In genomic region chr13:70963384-70963783, GRCm38 (mm10) we compare ENCODE assay signal across 14 mouse cellular contexts.
DNase-seq lines count a peak whose midpoint lies in the region; ATAC-seq and TF ChIP-seq lines count a peak whose summit lies in the region.
"Had no signal": no experiment of that assay in that cellular context is flagged by ENCODE, and none has a peak within 500 bp of the region (broad histone marks: within the 10 kb centered on the region; RNA-seq: fewer than 3 reads in every experiment).

No protein-coding gene starts in this region.

- peak; percentile 13 for DNase-seq in adrenal gland, postnatal 14 days
- DNase-seq in adrenal gland, postnatal 10 days: no peak
- peak; percentile 11 for DNase-seq in kidney, postnatal 0 days (ENCODE audit: low spot score)
- no peak for DNase-seq in kidney, adult 9 months
- peak; percentile 8 for DNase-seq in midbrain, embryonic 14.5 days
- DNase-seq in midbrain, embryonic 11.5 days (ENCODE audit: low spot score, missing footprints): no peak
- no peak for DNase-seq in liver, postnatal 0 days
- DNase-seq in thymus, postnatal 14 days: no peak
- DNase-seq: adrenal gland, postnatal 36 days; cerebellum, postnatal 36 days; kidney, adult 8-10 months had no signal

- H3K9ac ChIP-seq in kidney, postnatal 0 days (ENCODE audit: low read depth, low read length): no peak overlapping the region
- no peak overlapping the region for H3K9ac ChIP-seq in midbrain, embryonic 14.5 days (replicated peaks; ENCODE audit: low read length)
- H3K9ac ChIP-seq in midbrain, embryonic 11.5 days (ENCODE audit: low read length): no peak overlapping the region
- H3K9ac ChIP-seq in liver, postnatal 0 days (replicated peaks): no peak overlapping the region
- H3K9ac ChIP-seq: forebrain, embryonic 13.5 days; limb, embryonic 12.5 days had no signal

- peak; percentile 76 for TF ChIP-seq CTCF in kidney, postnatal 0 days (IDR thresholded peaks at IDR 0.05; ENCODE audit: low read depth)
- TF ChIP-seq CTCF in liver, postnatal 0 days (IDR thresholded peaks at IDR 0.05; ENCODE audit: low read depth): peak; percentile 51

- H3K27ac ChIP-seq in kidney, postnatal 0 days: no peak overlapping the region
- H3K27ac ChIP-seq in midbrain, embryonic 14.5 days (replicated peaks; ENCODE audit: low read depth, low read length): no peak overlapping the region
- H3K27ac ChIP-seq in midbrain, embryonic 11.5 days (ENCODE audit: low read depth, low read length): no peak overlapping the region
- H3K27ac ChIP-seq in liver, postnatal 0 days (ENCODE audit: low read depth): no peak overlapping the region
- H3K27ac ChIP-seq: forebrain, embryonic 13.5 days; limb, embryonic 12.5 days had no signal

- no peaks in the 10 kb centered on the region for H3K27me3 ChIP-seq in kidney, postnatal 0 days (ENCODE audit: insufficient read depth, low read length)
- no peaks in the 10 kb centered on the region for H3K27me3 ChIP-seq in midbrain, embryonic 14.5 days (ENCODE audit: control insufficient read depth, insufficient read depth, low read length)
- H3K27me3 ChIP-seq in midbrain, embryonic 11.5 days (ENCODE audit: control insufficient read depth, insufficient read depth, low read length): no peaks in the 10 kb centered on the region
- no peaks in the 10 kb centered on the region for H3K27me3 ChIP-seq in liver, postnatal 0 days (ENCODE audit: insufficient read depth, low read length)
- H3K27me3 ChIP-seq: forebrain, embryonic 13.5 days; megakaryocyte, embryonic 14.5 days had no signal

- whole genome bisulfite sequencing in kidney, postnatal 0 days: 72% methylated on average over 2 of the region's 2 CpGs
- WGBS in midbrain, embryonic 14.5 days: 72% methylated on average over 2 of the region's 2 CpGs
- WGBS in midbrain, embryonic 11.5 days: 79% methylated on average over 2 of the region's 2 CpGs
- 61% methylated on average over 2 of the region's 2 CpGs for WGBS in liver, postnatal 0 days (ENCODE audit: insufficient replicate concordance)

- ATAC-seq in kidney, postnatal 0 days (replicated peaks; ENCODE audit: low FRiP score, low read depth): no peak
- ATAC-seq in midbrain, embryonic 14.5 days (ENCODE audit: low FRiP score, low TSS enrichment): no peak
- ATAC-seq in midbrain, embryonic 11.5 days (ENCODE audit: low FRiP score): no peak
- no peak for ATAC-seq in liver, postnatal 0 days
- ATAC-seq: forebrain, embryonic 13.5 days had no signal

- H3K4me1 ChIP-seq in kidney, postnatal 0 days (replicated peaks; ENCODE audit: insufficient read depth, low read length): no peaks in the 10 kb centered on the region
- no peaks in the 10 kb centered on the region for H3K4me1 ChIP-seq in midbrain, embryonic 14.5 days (ENCODE audit: control insufficient read depth, insufficient read depth, low read length)
- no peaks in the 10 kb centered on the region for H3K4me1 ChIP-seq in midbrain, embryonic 11.5 days (ENCODE audit: control insufficient read depth, insufficient read depth, low read length)
- H3K4me1 ChIP-seq in liver, postnatal 0 days (ENCODE audit: insufficient read depth): no peaks in the 10 kb centered on the region
- H3K4me1 ChIP-seq: forebrain, embryonic 13.5 days; megakaryocyte, embryonic 14.5 days had no signal

- no peak overlapping the region for H3K4me3 ChIP-seq in kidney, postnatal 0 days (replicated peaks; ENCODE audit: low read depth, low read length)
- no peak overlapping the region for H3K4me3 ChIP-seq in midbrain, embryonic 14.5 days (replicated peaks; ENCODE audit: low read depth, low read length)
- no peak overlapping the region for H3K4me3 ChIP-seq in midbrain, embryonic 11.5 days (ENCODE audit: low read depth, low read length)
- no peak overlapping the region for H3K4me3 ChIP-seq in liver, postnatal 0 days (ENCODE audit: low read depth, low read length)
- H3K4me3 ChIP-seq: forebrain, embryonic 13.5 days; limb, embryonic 12.5 days; megakaryocyte, embryonic 14.5 days had no signal

- no peaks in the 10 kb centered on the region for H3K9me3 ChIP-seq in kidney, postnatal 0 days (replicated peaks; ENCODE audit: low read length)
- H3K9me3 ChIP-seq in midbrain, embryonic 14.5 days (ENCODE audit: control insufficient read depth, low read length): no peaks in the 10 kb centered on the region
- no peaks in the 10 kb centered on the region for H3K9me3 ChIP-seq in midbrain, embryonic 11.5 days (ENCODE audit: control insufficient read depth, low read length)
- H3K9me3 ChIP-seq in liver, postnatal 0 days (ENCODE audit: low read length): no peaks in the 10 kb centered on the region
- H3K9me3 ChIP-seq: forebrain, embryonic 13.5 days; limb, embryonic 12.5 days had no signal

- no peak overlapping the region for H3K4me2 ChIP-seq in kidney, postnatal 0 days (ENCODE audit: low read length)
- no peak overlapping the region for H3K4me2 ChIP-seq in midbrain, embryonic 14.5 days (ENCODE audit: low read length)
- no peak overlapping the region for H3K4me2 ChIP-seq in midbrain, embryonic 11.5 days
- no peak overlapping the region for H3K4me2 ChIP-seq in liver, postnatal 0 days (ENCODE audit: low read depth, low read length)
- H3K4me2 ChIP-seq: forebrain, embryonic 13.5 days; limb, embryonic 12.5 days had no signal

- TF ChIP-seq EP300 in liver, postnatal 0 days (IDR thresholded peaks at IDR 0.05; ENCODE audit: low read depth): no peak

- H3K36me3 ChIP-seq in kidney, postnatal 0 days (ENCODE audit: insufficient read depth, low read length): no peaks in the 10 kb centered on the region
- H3K36me3 ChIP-seq in midbrain, embryonic 14.5 days (ENCODE audit: control insufficient read depth, insufficient read depth, low read length): no peaks in the 10 kb centered on the region
- H3K36me3 ChIP-seq in midbrain, embryonic 11.5 days (ENCODE audit: control insufficient read depth, insufficient read depth, low read length): no peaks in the 10 kb centered on the region
- H3K36me3 ChIP-seq in liver, postnatal 0 days (replicated peaks; ENCODE audit: insufficient read depth, low read length): no peaks in the 10 kb centered on the region
- H3K36me3 ChIP-seq: limb, embryonic 12.5 days had no signal

Comparison
In these comparisons a context has a peak if more than half of its experiments do, and no peak if none do; other contexts are left out.
1. DNase-seq: peak in adrenal gland, postnatal 14 days (single experiment), kidney, postnatal 0 days (single experiment) and midbrain, embryonic 14.5 days (single experiment); none in adrenal gland, postnatal 10 days (single experiment), kidney, adult 9 months (single experiment), midbrain, embryonic 11.5 days (single experiment), liver, postnatal 0 days (single experiment) and thymus, postnatal 14 days (single experiment).